8 mouse cellular contexts compared by ENCODE assay signal in genomic region chr17:24150824-24151223, GRCm38 (mm10). TPM values are rescaled to one million over a fixed set of nuclear protein-coding genes. Genes with fewer than 3 reads are reported as not detected.
DNase-seq lines count a peak whose midpoint lies in the region; ATAC-seq lines count a peak whose summit lies in the region.

Pdpk1 (minus strand) TSS chr17:24150924.

- DNase-seq in kidney, postnatal 14 days, result no peak
- DNase-seq in adrenal gland, postnatal 36 days, result no peak
- no peak for DNase-seq in gastrocnemius, postnatal 25 days
- no peak for DNase-seq in midbrain, embryonic 11.5 days (ENCODE audit: low spot score, missing footprints)
- no peak for DNase-seq in right cerebral cortex, postnatal 4 days
- no peak for DNase-seq in kidney, adult 8-10 months

- peaks cover 8% of the 10 kb centered on the region; the same call in 1 of the 2 replicates for H3K4me1 ChIP-seq in kidney, embryonic 14.5 days (ENCODE audit: control insufficient read depth, insufficient read depth, low read length)
- H3K4me1 ChIP-seq in intestine, embryonic 16.5 days (ENCODE audit: control insufficient read depth, insufficient read depth, low read length), result peaks cover 8% of the 10 kb centered on the region; the same call in 1 of the 2 replicates
- H3K4me1 ChIP-seq in midbrain, embryonic 11.5 days (ENCODE audit: control insufficient read depth, insufficient read depth, low read length), result peaks cover 3% of the 10 kb centered on the region; the same call in 1 of the 2 replicates

- no peak within 1 kb of the TSS for H3K27ac ChIP-seq in kidney, embryonic 14.5 days (ENCODE audit: low read depth, low read length)
- H3K27ac ChIP-seq in intestine, embryonic 16.5 days (ENCODE audit: low read length), result no peak within 1 kb of the TSS
- no peak within 1 kb of the TSS for H3K27ac ChIP-seq in midbrain, embryonic 11.5 days (ENCODE audit: low read depth, low read length)

- peaks cover 3% of the 10 kb centered on the region; the same call in 1 of the 2 replicates for H3K36me3 ChIP-seq in kidney, embryonic 14.5 days (ENCODE audit: control insufficient read depth, insufficient read depth, low read length)
- H3K36me3 ChIP-seq in intestine, embryonic 16.5 days (ENCODE audit: control insufficient read depth, insufficient read depth, low read length), result peaks cover 3% of the 10 kb centered on the region; the same call in 1 of the 2 replicates
- no peaks in the 10 kb centered on the region for H3K36me3 ChIP-seq in midbrain, embryonic 11.5 days (ENCODE audit: control insufficient read depth, insufficient read depth, low read length)

- 92% methylated on average over 2 of the region's 2 CpGs for WGBS in kidney, embryonic 14.5 days
- 83% methylated on average over 2 of the region's 2 CpGs for WGBS in intestine, embryonic 16.5 days
- WGBS in midbrain, embryonic 11.5 days, result 75% methylated on average over 2 of the region's 2 CpGs

- H3K4me2 ChIP-seq in kidney, embryonic 14.5 days (replicated peaks; ENCODE audit: low read depth, low read length), result peak within 1 kb of the TSS; percentile 81
- H3K4me2 ChIP-seq in intestine, embryonic 16.5 days (ENCODE audit: low read depth, low read length), result peak within 1 kb of the TSS; percentile 87
- H3K4me2 ChIP-seq in midbrain, embryonic 11.5 days, result peak within 1 kb of the TSS; percentile 51

- ATAC-seq in kidney, embryonic 14.5 days (ENCODE audit: low FRiP score, low TSS enrichment), result no peak
- no peak for ATAC-seq in intestine, embryonic 16.5 days
- ATAC-seq in midbrain, embryonic 11.5 days (ENCODE audit: low FRiP score), result no peak

- no peaks in the 10 kb centered on the region for H3K27me3 ChIP-seq in kidney, embryonic 14.5 days (ENCODE audit: control insufficient read depth, insufficient read depth, low read length)
- H3K27me3 ChIP-seq in intestine, embryonic 16.5 days (replicated peaks; ENCODE audit: control insufficient read depth, insufficient read depth, low read length), result no peaks in the 10 kb centered on the region
- H3K27me3 ChIP-seq in midbrain, embryonic 11.5 days (ENCODE audit: control insufficient read depth, insufficient read depth, low read length), result no peaks in the 10 kb centered on the region

- peak within 1 kb of the TSS; percentile 52; the same call in 1 of the 2 replicates for H3K9ac ChIP-seq in kidney, embryonic 14.5 days (ENCODE audit: low read depth, low read length)
- H3K9ac ChIP-seq in intestine, embryonic 16.5 days (ENCODE audit: low read depth, low read length), result peak within 1 kb of the TSS; percentile 69
- H3K9ac ChIP-seq in midbrain, embryonic 11.5 days (ENCODE audit: low read length), result peak within 1 kb of the TSS; percentile 45

- H3K4me3 ChIP-seq in kidney, embryonic 14.5 days (ENCODE audit: low read length), result peak within 1 kb of the TSS; percentile 39
- H3K4me3 ChIP-seq in intestine, embryonic 16.5 days (ENCODE audit: low read length), result peak within 1 kb of the TSS; percentile 50
- H3K4me3 ChIP-seq in midbrain, embryonic 11.5 days (ENCODE audit: low read depth, low read length), result no peak within 1 kb of the TSS; the same call in 1 of the 2 replicates

- no peaks in the 10 kb centered on the region for H3K9me3 ChIP-seq in kidney, embryonic 14.5 days (ENCODE audit: control insufficient read depth, low read length)
- no peaks in the 10 kb centered on the region for H3K9me3 ChIP-seq in intestine, embryonic 16.5 days (ENCODE audit: control insufficient read depth, low read length)
- no peaks in the 10 kb centered on the region for H3K9me3 ChIP-seq in midbrain, embryonic 11.5 days (ENCODE audit: control insufficient read depth, low read length)

RNA-seq across cellular contexts. Expression of gene Pdpk1, which starts in this region (rescaled TPM):
- polyA plus RNA-seq in kidney, embryonic 14.5 days (2014; fragmentation: Nextera tagmentation; extraction: Ambion mirVana), result 29.3 and 44.0 TPM in 2 replicates
- total RNA-seq in adrenal gland, postnatal 36 days (2021), result 10 to 100 TPM; 55.5 to 59.7 TPM
- 10 to 100 TPM; 35.2 to 38.6 TPM for total RNA-seq in gastrocnemius, postnatal 25 days (2021)
- 35.9 and 36.8 TPM in 2 replicates for polyA plus RNA-seq in intestine, embryonic 16.5 days (2015; fragmentation: Nextera tagmentation; extraction: Ambion mirVana)
- polyA plus RNA-seq in midbrain, embryonic 11.5 days (2014; fragmentation: Nextera tagmentation; extraction: Ambion mirVana), result 41.2 and 47.7 TPM in 2 replicates
